Mouse (Mus musculus) heart, embryonic 13.5 days (tissue): ENCODE measurements at regions not wholly inside any gene's neighbourhood (a gene's known extent, or its start where the extent isn't known, plus 50 kb on each side); places are given as distances from the start of the nearest gene placed in this dataset.

ENCODE experiments used
- ATAC-seq: fragments of 200-750 bp; cut with Nextera tagmentation; 2 replicates; pipeline ENCODE4 v1.8.0; 2017; ENCODE audit warnings: moderate TSS enrichment; ENCODE audit not compliant: insufficient number of reproducible peaks, low FRiP score, low TSS enrichment; ENCODE audit errors: extremely low read depth
- H3K27ac ChIP-seq: fragments of 300-500 bp; sonication (generic); replicated peaks from 2 replicates; pipeline ENCODE4 v1.5.1; 2015; ENCODE audit warnings: moderate library complexity, mild to moderate bottlenecking, inconsistent platforms
- H3K27me3 ChIP-seq: fragments of 300-500 bp; sonication (generic); replicated peaks from 2 replicates; pipeline ENCODE4 v1.6.1; 2015; ENCODE audit warnings: mild to moderate bottlenecking, inconsistent platforms
- H3K36me3 ChIP-seq: fragments of 300-500 bp; sonication (generic); 2 replicates; pipeline ENCODE4 v1.6.1; 2015; ENCODE audit warnings: mild to moderate bottlenecking, inconsistent platforms
- H3K4me1 ChIP-seq: fragments of 300-500 bp; sonication (generic); 2 replicates; pipeline ENCODE4 v1.6.1; 2015; ENCODE audit warnings: inconsistent platforms
- H3K4me2 ChIP-seq: fragments of 300-500 bp; sonication (generic); 2 replicates; pipeline ENCODE4 v1.6.1; 2015; ENCODE audit warnings: inconsistent platforms, mild to moderate bottlenecking, moderate library complexity
- H3K4me3 ChIP-seq: fragments of 300-500 bp; sonication (generic); 2 replicates; pipeline ENCODE4 v1.5.1; 2015; ENCODE audit warnings: moderate library complexity, mild to moderate bottlenecking, inconsistent platforms
- H3K9ac ChIP-seq: fragments of 300-500 bp; sonication (generic); 2 replicates; pipeline ENCODE4 v1.6.1; 2015; ENCODE audit warnings: inconsistent platforms, mild to moderate bottlenecking, moderate library complexity
- H3K9me3 ChIP-seq: fragments of 300-500 bp; sonication (generic); 2 replicates; pipeline ENCODE4 v1.6.1; 2016; ENCODE audit warnings: inconsistent platforms
- WGBS: fragments of 180-500 bp; shearing (Covaris S2); methylation state at CpG from one replicate; pipeline ENCODE4 v1.1.7; 2015; ENCODE audit warnings: mixed read lengths; 5-methylcytosine and 5-hydroxymethylcytosine counted together

DNA sequence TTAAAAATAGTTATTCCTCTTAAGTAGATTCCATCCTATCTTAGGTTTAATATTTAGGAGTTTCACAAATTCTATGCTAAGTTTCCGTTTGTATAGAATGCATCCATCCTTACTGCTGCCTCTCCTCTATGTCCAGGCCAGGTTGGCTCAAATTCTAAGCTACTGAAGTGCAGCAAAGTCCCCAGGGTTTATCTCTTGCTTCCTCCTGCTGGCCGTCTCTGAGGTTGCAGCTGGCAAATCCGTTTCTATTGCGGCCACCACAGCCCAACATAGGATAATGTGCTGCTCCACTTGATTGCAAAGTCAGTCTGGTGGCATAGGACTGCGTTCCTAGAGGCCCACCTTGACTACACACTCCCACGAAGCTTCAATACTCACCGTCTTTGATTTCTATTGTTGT, 389.7 kb upstream of the Robo2 start:
- 12% methylated on average over 7 of the region's 7 CpGs for WGBS
- Histone ChIP-seq H3K27ac (no peak overlapping the region), H3K27me3 (no peaks in the 10 kb centered on the region), H3K9ac (no peak overlapping the region), H3K4me2 (no peak overlapping the region), H3K4me1 (no peaks in the 10 kb centered on the region), H3K9me3 (no peaks in the 10 kb centered on the region), H3K36me3 (no peaks in the 10 kb centered on the region), H3K4me3 (no peak overlapping the region)
- no peak for ATAC-seq

DNA sequence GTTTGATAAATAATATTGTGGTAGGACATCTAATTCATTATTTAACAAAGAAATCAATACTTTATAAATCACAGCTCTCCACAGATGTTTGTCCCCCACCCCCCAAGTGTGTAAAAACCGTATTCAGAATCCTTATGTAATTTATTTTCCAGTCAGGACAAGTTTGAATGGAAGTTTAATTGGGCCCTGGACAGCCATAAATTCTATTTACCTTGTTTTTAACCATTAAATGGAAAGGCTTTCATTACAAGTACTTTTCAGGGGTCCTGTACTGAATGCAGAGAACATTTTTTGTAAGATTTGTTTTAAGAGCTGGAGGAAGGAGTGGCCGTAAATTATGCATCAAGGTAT, 384.7 kb upstream of the Robo2 start:
- no peak overlapping the region for H3K9ac ChIP-seq
- H3K4me1 ChIP-seq: no peaks in the 10 kb centered on the region
- no peaks in the 10 kb centered on the region for H3K9me3 ChIP-seq
- H3K4me3 ChIP-seq: no peak overlapping the region
- no peaks in the 10 kb centered on the region for H3K27me3 ChIP-seq
- 76% methylated on average over 2 of the region's 2 CpGs for WGBS
- no peak for ATAC-seq
- no peak overlapping the region for H3K27ac ChIP-seq
- H3K4me2 ChIP-seq: no peak overlapping the region
- H3K36me3 ChIP-seq: no peaks in the 10 kb centered on the region

DNA sequence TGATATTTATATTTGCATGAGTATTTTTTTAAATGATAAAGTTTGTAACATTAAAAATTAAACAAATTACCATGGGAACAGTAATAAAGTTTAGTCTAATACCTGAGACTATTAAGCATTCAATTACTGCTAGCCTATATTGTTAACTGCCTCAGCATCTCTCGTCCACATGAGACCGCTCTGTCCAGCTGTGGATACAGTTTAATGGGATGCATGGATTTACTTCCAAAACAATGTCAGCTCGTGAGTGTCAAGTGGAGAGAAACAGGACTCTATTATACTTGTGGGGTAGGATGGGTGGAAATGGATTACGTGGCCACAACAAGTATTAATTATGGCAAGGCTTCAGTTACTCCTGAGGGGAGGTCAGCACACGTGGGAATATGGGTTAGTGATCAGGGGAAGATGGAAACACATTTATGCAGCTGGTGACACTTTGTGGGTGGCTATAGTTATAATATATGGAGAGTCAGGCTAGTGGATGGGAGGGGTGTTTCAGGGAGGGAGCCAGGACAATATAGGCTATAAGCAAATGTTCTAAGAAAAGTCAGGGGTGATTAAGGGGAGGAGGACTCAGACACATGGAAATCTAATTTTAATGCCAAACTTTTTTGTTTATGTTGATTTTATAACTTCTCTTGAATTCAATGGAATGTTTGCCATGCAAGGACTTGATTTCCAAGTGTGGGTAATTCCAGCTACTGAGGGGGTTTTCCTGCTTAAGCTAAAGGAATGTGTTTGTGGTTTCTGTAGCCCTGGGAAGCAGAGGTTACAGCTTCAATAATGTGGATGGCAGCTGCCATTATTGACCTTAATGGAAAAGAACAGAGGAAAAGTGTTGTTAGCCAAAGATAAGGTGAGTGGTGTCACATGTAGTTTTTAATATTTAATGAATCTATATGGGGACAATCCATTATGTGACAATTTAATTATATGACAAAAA, 384.0 kb upstream of the Robo2 start:
- no peak overlapping the region for H3K4me3 ChIP-seq
- H3K4me1 ChIP-seq: no peaks in the 10 kb centered on the region
- no peak overlapping the region for H3K27ac ChIP-seq
- no peak for ATAC-seq
- no peaks in the 10 kb centered on the region for H3K9me3 ChIP-seq
- H3K9ac ChIP-seq: no peak overlapping the region
- no peaks in the 10 kb centered on the region for H3K36me3 ChIP-seq
- no peak overlapping the region for H3K4me2 ChIP-seq
- H3K27me3 ChIP-seq: no peaks in the 10 kb centered on the region
- WGBS: 69% methylated on average over 5 of the region's 5 CpGs

DNA sequence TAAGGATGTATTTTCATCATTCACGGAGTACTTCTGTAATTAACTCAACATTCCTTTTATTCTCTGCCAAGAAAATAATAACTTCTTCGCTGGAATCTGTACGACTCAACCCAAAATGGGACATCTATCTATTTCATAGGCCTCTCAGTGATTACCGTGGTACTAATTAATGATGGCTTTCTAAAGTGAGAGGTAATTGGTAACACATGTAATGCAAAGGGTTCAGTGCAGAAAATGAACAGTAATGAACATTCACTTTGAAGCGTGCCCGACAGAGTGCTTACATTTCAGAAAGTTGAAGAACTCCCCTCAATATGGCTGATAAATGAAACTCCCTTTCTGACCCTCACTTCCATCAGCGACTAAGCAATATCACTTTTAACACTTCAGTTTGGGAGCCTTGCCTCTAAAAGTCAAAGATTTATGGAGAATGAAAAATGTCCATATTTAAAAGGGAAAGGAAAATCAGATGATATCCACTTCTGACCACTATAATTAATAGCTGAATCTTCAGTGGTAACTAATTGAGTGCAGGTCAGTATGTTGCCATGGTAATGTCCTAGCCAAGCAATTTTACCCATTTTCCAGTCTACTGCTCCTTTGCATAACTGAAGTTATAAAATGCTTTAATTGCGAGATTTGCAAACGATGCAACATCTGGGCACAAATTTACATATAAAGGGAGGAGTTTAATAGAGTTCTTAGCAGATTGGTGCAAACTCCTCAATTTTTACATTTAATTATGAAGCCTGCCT, 373.9 kb upstream of the Robo2 start:
- no peak for ATAC-seq
- no peak overlapping the region for H3K4me2 ChIP-seq
- H3K9me3 ChIP-seq: no peaks in the 10 kb centered on the region
- no peaks in the 10 kb centered on the region for H3K27me3 ChIP-seq
- H3K4me3 ChIP-seq: no peak overlapping the region
- H3K36me3 ChIP-seq: no peaks in the 10 kb centered on the region
- H3K4me1 ChIP-seq: no peaks in the 10 kb centered on the region
- H3K9ac ChIP-seq: no peak overlapping the region
- no peak overlapping the region for H3K27ac ChIP-seq
- WGBS: 76% methylated on average over 9 of the region's 9 CpGs

DNA sequence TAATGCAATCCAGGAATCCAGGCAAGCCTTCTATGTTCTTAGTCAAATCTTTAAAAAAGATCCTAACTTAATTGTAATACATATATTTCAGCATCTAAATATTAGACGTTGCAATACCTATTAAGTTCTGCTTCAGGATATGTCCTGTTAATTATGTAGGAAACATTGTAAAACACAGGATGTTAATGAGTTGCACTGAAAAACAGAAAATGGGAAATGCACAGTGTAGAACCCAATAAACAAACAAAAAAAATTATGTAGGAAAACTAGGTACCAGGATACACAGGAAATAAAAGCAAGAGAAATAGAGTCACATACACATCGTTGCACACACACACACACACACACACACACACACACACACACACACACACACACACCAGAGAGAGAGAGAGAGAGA, 368.8 kb upstream of the Robo2 start:
- H3K4me1 ChIP-seq: no peaks in the 10 kb centered on the region
- no peaks in the 10 kb centered on the region for H3K36me3 ChIP-seq
- H3K9ac ChIP-seq: no peak overlapping the region
- H3K4me2 ChIP-seq: no peak overlapping the region
- H3K27ac ChIP-seq: no peak overlapping the region
- 73% methylated on average over 2 of the region's 2 CpGs for whole genome bisulfite sequencing
- no peaks in the 10 kb centered on the region for H3K9me3 ChIP-seq
- H3K4me3 ChIP-seq: no peak overlapping the region
- no peak for ATAC-seq
- H3K27me3 ChIP-seq: no peaks in the 10 kb centered on the region

DNA sequence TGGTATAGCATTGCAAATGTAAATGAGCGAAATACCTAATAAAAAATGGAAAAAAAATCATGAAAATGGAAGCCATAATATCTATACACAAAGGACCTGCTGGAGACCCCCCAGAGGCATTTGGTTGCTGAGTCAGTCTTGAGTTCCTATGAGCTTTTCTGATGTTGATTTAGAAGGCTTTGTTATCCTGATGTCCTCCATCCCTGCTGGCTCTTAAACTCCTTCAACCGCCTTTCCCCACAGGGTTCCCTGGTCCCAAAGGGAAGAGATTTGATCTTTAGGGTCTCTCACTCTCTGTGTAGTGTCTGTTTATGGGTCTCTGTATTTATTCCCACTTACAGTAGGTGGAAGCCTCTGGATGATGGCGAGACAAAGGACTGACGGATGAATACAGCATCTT, 356.6 kb upstream of the Robo2 start:
- H3K4me3 ChIP-seq: no peak overlapping the region
- H3K4me2 ChIP-seq: no peak overlapping the region
- no peaks in the 10 kb centered on the region for H3K36me3 ChIP-seq
- 74% methylated on average over 4 of the region's 4 CpGs for WGBS
- H3K9ac ChIP-seq: no peak overlapping the region
- no peaks in the 10 kb centered on the region for H3K9me3 ChIP-seq
- H3K27me3 ChIP-seq: no peaks in the 10 kb centered on the region
- ATAC-seq: no peak
- H3K27ac ChIP-seq: no peak overlapping the region
- H3K4me1 ChIP-seq: no peaks in the 10 kb centered on the region

DNA sequence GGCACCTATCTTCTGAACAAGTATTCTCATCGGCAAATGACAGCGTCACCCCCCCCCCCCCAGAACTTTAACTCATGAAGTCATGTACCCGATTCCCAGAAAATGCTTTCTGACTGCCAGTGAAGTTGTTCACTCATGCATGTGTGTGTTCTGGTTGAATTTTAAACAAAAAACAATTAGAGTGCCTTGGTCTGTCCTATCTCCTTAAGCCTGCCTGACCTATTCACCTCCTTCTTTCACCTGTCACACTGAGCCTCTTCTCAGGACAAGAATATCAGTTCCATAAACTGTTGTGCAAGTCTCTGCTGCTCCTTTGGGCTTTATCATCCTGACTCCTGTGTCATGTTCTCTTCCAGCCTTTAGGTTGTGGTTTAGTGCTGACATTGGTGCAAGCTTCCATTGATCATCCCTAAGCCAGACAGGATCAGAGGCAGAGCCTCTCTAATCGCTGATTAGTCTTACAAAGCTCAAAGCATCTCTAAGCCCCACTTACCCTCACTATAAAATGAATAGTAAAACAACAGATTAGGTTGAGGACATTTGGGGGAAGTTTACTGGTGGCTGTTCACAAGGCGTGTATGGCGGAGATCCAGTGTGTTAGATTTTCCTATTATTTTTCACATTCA, 345.2 kb upstream of the Robo2 start:
- WGBS: 67% methylated on average over 6 of the region's 6 CpGs
- Histone ChIP-seq H3K9ac (no peak overlapping the region), H3K4me2 (no peak overlapping the region), H3K27ac (no peak overlapping the region), H3K27me3 (no peaks in the 10 kb centered on the region), H3K36me3 (no peaks in the 10 kb centered on the region), H3K9me3 (no peaks in the 10 kb centered on the region), H3K4me1 (no peaks in the 10 kb centered on the region), H3K4me3 (no peak overlapping the region)
- no peak for ATAC-seq

DNA sequence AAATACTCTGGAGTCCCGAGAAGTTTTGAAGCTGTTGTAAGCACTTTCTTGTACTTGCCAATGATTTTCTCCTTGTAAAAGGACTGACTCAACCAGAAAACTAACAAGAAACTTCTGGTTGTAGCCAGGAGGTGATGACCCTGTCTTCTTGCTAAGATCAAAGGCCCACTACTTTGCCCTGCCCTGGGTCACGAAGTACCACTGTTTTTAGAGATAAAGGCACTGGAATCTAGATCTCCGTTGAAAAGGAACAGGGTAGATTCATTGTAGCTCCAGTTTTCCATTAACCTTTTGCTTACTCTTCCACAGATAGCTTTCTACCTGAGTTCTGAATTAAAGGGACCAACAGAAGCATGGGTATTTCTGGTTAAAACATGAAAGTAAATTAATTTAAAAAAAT, 339.3 kb upstream of the Robo2 start:
- H3K9me3 ChIP-seq: no peaks in the 10 kb centered on the region
- no peaks in the 10 kb centered on the region for H3K36me3 ChIP-seq
- 26% methylated on average over 3 of the region's 3 CpGs for WGBS
- H3K4me1 ChIP-seq: no peaks in the 10 kb centered on the region
- no peak overlapping the region for H3K4me2 ChIP-seq
- no peak overlapping the region for H3K9ac ChIP-seq
- H3K27ac ChIP-seq: no peak overlapping the region
- ATAC-seq: no peak
- H3K27me3 ChIP-seq: no peaks in the 10 kb centered on the region
- no peak overlapping the region for H3K4me3 ChIP-seq

DNA sequence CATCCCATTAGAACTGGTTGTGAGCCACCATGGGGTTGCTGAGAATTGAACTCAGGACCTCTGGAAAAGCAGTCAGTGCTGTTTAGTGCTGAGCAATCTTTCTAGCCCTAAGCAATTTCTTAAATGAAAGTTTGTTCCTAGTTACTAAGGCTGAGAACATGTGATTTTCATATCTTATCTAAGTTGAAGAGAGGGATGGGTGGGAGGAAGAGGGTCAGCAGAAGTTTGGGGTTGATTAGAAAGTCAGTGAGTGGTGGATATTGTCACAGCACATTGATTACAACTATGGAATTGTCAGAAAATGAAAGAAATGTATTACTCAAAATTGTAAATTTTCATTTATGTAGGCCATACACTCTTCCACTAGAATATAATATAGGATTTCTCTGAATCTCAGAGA, 337.4 kb upstream of the Robo2 start:
- Histone ChIP-seq H3K9ac (no peak overlapping the region), H3K9me3 (no peaks in the 10 kb centered on the region), H3K27me3 (no peaks in the 10 kb centered on the region), H3K4me1 (no peaks in the 10 kb centered on the region), H3K27ac (no peak overlapping the region), H3K36me3 (no peaks in the 10 kb centered on the region), H3K4me2 (no peak overlapping the region), H3K4me3 (no peak overlapping the region)
- no peak for ATAC-seq

DNA sequence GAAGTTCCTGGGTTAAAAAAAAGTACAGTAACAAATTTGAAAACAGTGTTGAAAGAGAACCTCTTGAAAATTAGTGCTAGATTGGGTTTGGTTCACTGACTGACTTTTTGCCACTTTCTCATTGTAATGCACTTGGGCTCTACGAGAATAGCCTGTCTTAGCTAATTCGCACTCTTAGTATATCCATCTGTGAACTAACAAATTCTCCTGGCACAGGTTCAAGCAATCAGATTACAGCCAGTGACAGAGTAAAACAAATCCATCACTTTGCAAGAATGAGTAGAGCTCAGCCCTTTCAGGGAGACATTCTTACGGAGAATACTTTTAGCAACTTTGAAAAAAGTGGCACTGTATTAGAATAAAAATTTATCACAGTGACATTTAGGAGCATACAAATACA, 331.9 kb upstream of the Robo2 start:
- Histone ChIP-seq H3K4me1 (peaks cover 19% of the 10 kb centered on the region), H3K36me3 (no peaks in the 10 kb centered on the region), H3K27ac (no peak overlapping the region), H3K9me3 (no peaks in the 10 kb centered on the region), H3K27me3 (no peaks in the 10 kb centered on the region), H3K4me2 (no peak overlapping the region), H3K9ac (no peak overlapping the region), H3K4me3 (no peak overlapping the region)
- WGBS: 36% methylated on average over 3 of the region's 3 CpGs
- ATAC-seq: no peak

DNA sequence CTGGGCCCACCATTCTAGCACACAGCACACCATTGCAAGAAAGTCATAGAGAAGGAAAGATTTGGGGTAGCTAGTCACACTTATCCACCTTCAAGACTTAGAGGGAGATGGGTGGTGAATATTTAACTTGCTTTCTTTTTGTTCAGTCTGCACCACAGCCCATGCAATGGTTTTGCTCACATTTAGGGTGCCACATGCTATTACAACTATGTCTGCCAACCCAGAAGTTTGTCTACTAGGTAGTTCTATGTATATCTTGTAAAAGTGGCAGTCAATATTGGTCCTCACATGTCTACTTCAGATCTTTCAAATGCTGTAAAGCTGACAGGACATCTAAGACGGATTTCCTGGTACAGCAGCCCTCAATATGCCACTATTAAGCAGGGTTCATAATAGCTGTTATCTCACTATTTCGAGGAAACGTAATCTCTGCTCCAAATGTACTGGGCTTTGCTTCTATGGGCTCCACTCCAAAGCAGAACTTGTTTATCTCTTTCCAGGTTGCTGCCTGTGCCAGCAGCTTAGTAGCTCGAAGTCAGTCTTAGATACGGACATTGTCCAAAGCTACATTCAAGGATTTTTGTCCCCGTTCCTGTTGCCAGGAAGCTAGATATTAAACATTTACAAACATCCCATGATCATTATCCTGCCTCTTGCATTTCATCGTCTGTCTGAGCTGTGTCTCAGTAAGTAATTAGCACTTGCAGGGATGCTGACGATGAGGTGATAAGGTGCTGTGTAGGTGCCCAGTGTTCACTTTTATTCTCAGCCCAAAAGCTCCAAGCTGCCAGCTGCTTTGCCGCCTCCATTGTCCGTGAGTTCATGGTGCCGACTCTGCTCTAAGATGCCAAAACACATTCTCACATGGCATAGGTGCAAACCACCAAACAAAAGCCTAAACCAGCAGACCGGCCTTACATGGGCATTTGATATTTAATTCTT, 327.8 kb upstream of the Robo2 start:
- Histone ChIP-seq H3K4me1 (peaks cover 19% of the 10 kb centered on the region), H3K9ac (no peak overlapping the region), H3K36me3 (no peaks in the 10 kb centered on the region), H3K4me2 (peak overlapping the region; percentile 51), H3K4me3 (no peak overlapping the region; the same call in 1 of the 2 replicates), H3K27me3 (no peaks in the 10 kb centered on the region), H3K27ac (no peak overlapping the region; the same call in 1 of the 2 replicates), H3K9me3 (no peaks in the 10 kb centered on the region)
- ATAC-seq: no peak; the same call in 1 of the 2 replicates
- WGBS: 36% methylated on average over 12 of the region's 12 CpGs
